Mouse (Mus musculus) MEL (cell line): ENCODE results near the gene Tmem232.

ENCODE experiments used
- CTCF ChIP-seq, 3 experiments: IDR thresholded peaks in 2 of 3; conservative IDR thresholded peaks in 1 of 3; 2 replicates each; pipeline ENCODE4 v1.5.1; 2011 to 2012; ENCODE audit warnings: low read length in 3 of 3, low read depth in 2 of 3, mild to moderate bottlenecking in 2 of 3, improper control_type of control experiment in 1 of 3, inconsistent platforms in 1 of 3, mixed read lengths in 1 of 3, moderate library complexity in 1 of 3; ENCODE audit not compliant: control insufficient read depth in 1 of 3, insufficient read depth in 1 of 3, poor library complexity in 1 of 3, severe bottlenecking in 1 of 3
- EP300 ChIP-seq, 2 experiments: IDR thresholded peaks; 2 replicates each; pipeline ENCODE4 v1.6.1; 2011; ENCODE audit warnings: improper control_type of control experiment in 2 of 2, low read length in 2 of 2, low read depth in 1 of 2, mild to moderate bottlenecking in 1 of 2
- MXI1 ChIP-seq: IDR thresholded peaks from 2 replicates; pipeline ENCODE4 v1.6.1; 2011; ENCODE audit warnings: mild to moderate bottlenecking, low read depth, low read length, improper control_type of control experiment
- NRF1 ChIP-seq: IDR thresholded peaks from 2 replicates; pipeline ENCODE4 v1.6.1; 2014; ENCODE audit warnings: low read depth, mild to moderate bottlenecking, inconsistent platforms, low read length, improper control_type of control experiment, moderate library complexity; ENCODE audit not compliant: poor library complexity, insufficient read depth, severe bottlenecking
- POLR2A ChIP-seq, 2 experiments: IDR thresholded peaks; 2 replicates each; pipeline ENCODE4 v1.6.1; 2011 to 2012; ENCODE audit warnings: low read length in 2 of 2, mild to moderate bottlenecking in 2 of 2, control low read depth in 1 of 2, improper control_type of control experiment in 1 of 2, low read depth in 1 of 2, moderate library complexity in 1 of 2; ENCODE audit not compliant: control insufficient read depth in 1 of 2, insufficient read depth in 1 of 2, poor library complexity in 1 of 2
- POLR2AphosphoS2 ChIP-seq: IDR thresholded peaks from 2 replicates; pipeline ENCODE4 v1.6.1; 2011; ENCODE audit warnings: low read length, improper control_type of control experiment
- ZC3H11A ChIP-seq: IDR thresholded peaks from 2 replicates; pipeline ENCODE4 v1.6.1; 2012; ENCODE audit warnings: low read depth, mild to moderate bottlenecking, inconsistent platforms, low read length, improper control_type of control experiment

DNA sequence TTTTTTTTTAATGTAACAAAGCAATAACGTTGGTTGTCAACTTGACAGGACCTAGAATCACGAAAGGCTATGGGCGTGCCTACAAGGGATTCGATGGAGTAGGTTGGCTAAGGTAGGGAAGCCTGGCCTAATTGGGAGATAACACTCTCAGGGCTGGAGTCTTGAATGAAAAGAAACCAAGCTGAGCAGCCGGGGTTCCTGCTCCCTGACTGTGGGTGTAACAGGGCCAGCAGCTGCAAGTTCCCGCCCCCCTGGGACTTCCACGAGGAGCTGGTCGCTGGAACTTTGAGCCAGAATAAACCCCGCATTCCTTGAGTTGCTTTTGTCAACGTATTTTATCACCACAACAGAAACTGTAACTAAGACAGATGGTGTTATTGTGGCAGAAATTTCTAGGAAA, 16.2 kb upstream of the Tmem232 start:
- no peak for TF ChIP-seq POLR2A (IDR thresholded peaks at IDR 0.05; ENCODE audit: control insufficient read depth in 1 of 2, insufficient read depth in 1 of 2, low read depth in 1 of 2, low read length in 2 of 2, poor library complexity in 1 of 2)
- TF ChIP-seq CTCF (IDR thresholded peaks at IDR 0.05 in 2 of 3, conservative IDR thresholded peaks at IDR 0.05 in 1 of 3; ENCODE audit: control insufficient read depth in 1 of 3, insufficient read depth in 1 of 3, low read depth in 2 of 3, low read length in 3 of 3, poor library complexity in 1 of 3, severe bottlenecking in 1 of 3): no peak
- no peak for TF ChIP-seq ZC3H11A
- TF ChIP-seq EP300 (IDR thresholded peaks at IDR 0.05; ENCODE audit: low read depth in 1 of 2, low read length in 2 of 2): no peak
- no peak for TF ChIP-seq MXI1
- TF ChIP-seq NRF1: no peak
- TF ChIP-seq POLR2AphosphoS2: no peak
